8 mouse cellular contexts compared by ENCODE assay signal in genomic region chr10:37141621-37142020, GRCm38 (mm10). TPM values are rescaled to one million over a fixed set of nuclear protein-coding genes. Genes with fewer than 3 reads are reported as not detected.
A peak's percentile ranks its signal among the peaks of the same experiment; 100 is the strongest.
DNase-seq lines count a peak whose midpoint lies in the region; ATAC-seq and TF ChIP-seq lines count a peak whose summit lies in the region.

No protein-coding gene starts in this region.

- no peaks in the 10 kb centered on the region for H3K9me3 ChIP-seq in kidney, embryonic 14.5 days (ENCODE audit: control insufficient read depth, low read length)
- no peaks in the 10 kb centered on the region for H3K9me3 ChIP-seq in forebrain, postnatal 0 days (ENCODE audit: low read length)
- H3K9me3 ChIP-seq in liver, postnatal 0 days (ENCODE audit: low read length): no peaks in the 10 kb centered on the region

- no peak for DNase-seq in kidney, adult 18-20 months
- peak; percentile 10 for DNase-seq in adrenal gland, postnatal 14 days
- no peak for DNase-seq in forebrain, postnatal 0 days
- DNase-seq in liver, postnatal 0 days: no peak
- DNase-seq in spleen, postnatal 14 days (ENCODE audit: low spot score in 2 of 2): no peak
- DNase-seq in ovary, postnatal 36 days (ENCODE audit: low spot score): no peak

- TF ChIP-seq EP300 in liver, postnatal 0 days (IDR thresholded peaks at IDR 0.05; ENCODE audit: low read depth): no peak

- peak overlapping the region; percentile 26; the same call in 1 of the 2 replicates for H3K27ac ChIP-seq in kidney, embryonic 14.5 days (ENCODE audit: low read depth, low read length)
- H3K27ac ChIP-seq in forebrain, postnatal 0 days (ENCODE audit: low read depth, low read length): peak overlapping the region; percentile 100
- peak overlapping the region; percentile 92; the same call in 1 of the 2 replicates for H3K27ac ChIP-seq in liver, postnatal 0 days (ENCODE audit: low read depth)

- WGBS in kidney, embryonic 14.5 days: 73% methylated on average over 4 of the region's 4 CpGs
- 51% methylated on average over 4 of the region's 4 CpGs for WGBS in forebrain, postnatal 0 days
- 63% methylated on average over 4 of the region's 4 CpGs for WGBS in liver, postnatal 0 days (ENCODE audit: insufficient replicate concordance)

- H3K9ac ChIP-seq in kidney, embryonic 14.5 days (ENCODE audit: low read depth, low read length): peak overlapping the region; percentile 44; the same call in 1 of the 2 replicates
- H3K9ac ChIP-seq in forebrain, postnatal 0 days: peak overlapping the region; percentile 100
- no peak overlapping the region for H3K9ac ChIP-seq in liver, postnatal 0 days (replicated peaks)

- no peak for ATAC-seq in kidney, embryonic 14.5 days (ENCODE audit: low FRiP score, low TSS enrichment)
- no peak for ATAC-seq in forebrain, postnatal 0 days
- no peak for ATAC-seq in liver, postnatal 0 days
- ATAC-seq in frontal cortex, adult (ENCODE audit: low TSS enrichment): no peak

- H3K36me3 ChIP-seq in kidney, embryonic 14.5 days (ENCODE audit: control insufficient read depth, insufficient read depth, low read length): no peaks in the 10 kb centered on the region
- no peaks in the 10 kb centered on the region for H3K36me3 ChIP-seq in forebrain, postnatal 0 days (ENCODE audit: insufficient read depth)
- H3K36me3 ChIP-seq in liver, postnatal 0 days (replicated peaks; ENCODE audit: insufficient read depth, low read length): no peaks in the 10 kb centered on the region

- 0 out of 2 replicates have a peak, but pooled peaks cover 2% of the 10 kb centered on the region for H3K4me1 ChIP-seq in kidney, embryonic 14.5 days (ENCODE audit: control insufficient read depth, insufficient read depth, low read length)
- no peaks in the 10 kb centered on the region; the same call in 1 of the 2 replicates for H3K4me1 ChIP-seq in forebrain, postnatal 0 days (ENCODE audit: insufficient read depth)
- no peaks in the 10 kb centered on the region for H3K4me1 ChIP-seq in liver, postnatal 0 days (ENCODE audit: insufficient read depth)

- peak overlapping the region; percentile 54 for H3K4me2 ChIP-seq in kidney, embryonic 14.5 days (replicated peaks; ENCODE audit: low read depth, low read length)
- peak overlapping the region; percentile 88 for H3K4me2 ChIP-seq in forebrain, postnatal 0 days (ENCODE audit: low read depth)
- H3K4me2 ChIP-seq in liver, postnatal 0 days (ENCODE audit: low read depth, low read length): peak overlapping the region; percentile 90

- H3K4me3 ChIP-seq in kidney, embryonic 14.5 days (ENCODE audit: low read length): peak overlapping the region; percentile 95
- peak overlapping the region; percentile 100 for H3K4me3 ChIP-seq in forebrain, postnatal 0 days (ENCODE audit: low read depth, low read length)
- peak overlapping the region; percentile 76 for H3K4me3 ChIP-seq in liver, postnatal 0 days (ENCODE audit: low read depth, low read length)

- no peak for TF ChIP-seq CTCF in forebrain, postnatal 0 days (IDR thresholded peaks at IDR 0.05; ENCODE audit: low read depth)
- TF ChIP-seq CTCF in liver, postnatal 0 days (IDR thresholded peaks at IDR 0.05; ENCODE audit: low read depth): no peak

- H3K27me3 ChIP-seq in kidney, embryonic 14.5 days (ENCODE audit: control insufficient read depth, insufficient read depth, low read length): no peaks in the 10 kb centered on the region
- no peaks in the 10 kb centered on the region for H3K27me3 ChIP-seq in forebrain, postnatal 0 days (ENCODE audit: insufficient read depth, low read length)
- no peaks in the 10 kb centered on the region for H3K27me3 ChIP-seq in liver, postnatal 0 days (ENCODE audit: insufficient read depth, low read length)

RNA-seq across cellular contexts. Expression of gene Marcks, which starts 2.9 kb away (rescaled TPM):
- polyA plus RNA-seq in kidney, embryonic 14.5 days (2014; fragmentation: Nextera tagmentation; extraction: Ambion mirVana): 172 and 225 TPM in 2 replicates
- total RNA-seq in adrenal gland, postnatal 14 days (2021): 83.8 and 85.5 TPM in 2 replicates
- total RNA-seq in forebrain, postnatal 0 days (2014; rRNA removed): 444 and 539 TPM in 2 replicates
- 233 and 244 TPM in 2 replicates for polyA plus RNA-seq in forebrain, postnatal 0 days (2015; fragmentation: Nextera tagmentation; extraction: Ambion mirVana)
- polyA plus RNA-seq in liver, postnatal 0 days (2015; fragmentation: Nextera tagmentation; extraction: Ambion mirVana): 24.8 and 25.3 TPM in 2 replicates

Comparison
In these comparisons a context has a peak if more than half of its experiments do, and no peak if none do; other contexts are left out.
1. H3K27ac ChIP-seq: peak in every context shown above with its lines; median percentile 100 in forebrain, postnatal 0 days; 92 in liver, postnatal 0 days; 26 in kidney, embryonic 14.5 days.